Mouse (Mus musculus) heart, adult 2 months (tissue): ENCODE measurements at regions not wholly inside any gene's neighbourhood (a gene's known extent, or its start where the extent isn't known, plus 50 kb on each side); places are given as distances from the start of the nearest gene placed in this dataset.

ENCODE experiments used
- EP300 ChIP-seq: fragments of 200-500 bp; IDR thresholded peaks from 2 replicates; pipeline ENCODE4 v1.6.1; 2011; ENCODE audit warnings: low read depth, low read length, control low read depth; ENCODE audit not compliant: insufficient read depth
- POLR2A ChIP-seq: fragments of 200-500 bp; IDR thresholded peaks from 2 replicates; pipeline ENCODE4 v1.6.1; 2011; ENCODE audit warnings: mild to moderate bottlenecking, low read depth, low read length, control low read depth; ENCODE audit not compliant: insufficient read depth

- TF ChIP-seq POLR2A (no peak), EP300 (no peak)
Measured at GRCm38 (mm10) chr9:101690916-101691315, 170.7 kb upstream of the 9630041A04Rik start.
